ENCODE assay signal across 17 mouse cellular contexts in genomic region chr4:104361345-104361744, GRCm38 (mm10).
"Had no signal": no experiment of that assay in that cellular context is flagged by ENCODE, and none has a peak within 500 bp of the region (broad histone marks: within the 10 kb centered on the region; RNA-seq: fewer than 3 reads in every experiment).

No protein-coding gene starts in this region.

- H3K4me2 ChIP-seq: lung, embryonic 15.5 days; midbrain, embryonic 12.5 days; neural tube, embryonic 12.5 days had no signal

- H3K9me3 ChIP-seq: lung, embryonic 15.5 days; megakaryocyte, embryonic 14.5 days; midbrain, embryonic 12.5 days; neural tube, embryonic 12.5 days had no signal

- H3K27ac ChIP-seq: lung, embryonic 15.5 days; macrophage; midbrain, embryonic 12.5 days; neural tube, embryonic 12.5 days had no signal

- H3K4me3 ChIP-seq: lung, embryonic 15.5 days; megakaryocyte, embryonic 14.5 days; midbrain, embryonic 12.5 days; neural tube, embryonic 12.5 days had no signal

- ATAC-seq: liver, postnatal 0 days; lung, postnatal 0 days had no signal

- H3K36me3 ChIP-seq: lung, embryonic 15.5 days; midbrain, embryonic 12.5 days; neural tube, embryonic 12.5 days had no signal

- DNase-seq: liver, postnatal 0 days; lung, adult 2 months; lung, postnatal 14 days; lung, postnatal 36 days; midbrain, embryonic 14.5 days; right cerebral cortex, postnatal 14 days; right cerebral cortex, postnatal 4 days; spleen, adult 18-20 months; thymus, adult 18-20 months; thymus, postnatal 14 days; thymus, postnatal 36 days had no signal

- H3K9ac ChIP-seq: liver, postnatal 0 days; lung, embryonic 15.5 days; midbrain, embryonic 12.5 days; neural tube, embryonic 12.5 days had no signal

- H3K4me1 ChIP-seq: lung, embryonic 15.5 days; megakaryocyte, embryonic 14.5 days had no signal
